Mouse (Mus musculus): ENCODE measurements at regions not wholly inside any gene's neighbourhood (a gene's known extent, or its start where the extent isn't known, plus 50 kb on each side); places are given as distances from the start of the nearest gene placed in this dataset.
"Not testable (repeated sequence)": the region's sequence is repeated elsewhere in the genome, so short reads cannot be mapped to it uniquely, and the experiment has no call there.

DNA sequence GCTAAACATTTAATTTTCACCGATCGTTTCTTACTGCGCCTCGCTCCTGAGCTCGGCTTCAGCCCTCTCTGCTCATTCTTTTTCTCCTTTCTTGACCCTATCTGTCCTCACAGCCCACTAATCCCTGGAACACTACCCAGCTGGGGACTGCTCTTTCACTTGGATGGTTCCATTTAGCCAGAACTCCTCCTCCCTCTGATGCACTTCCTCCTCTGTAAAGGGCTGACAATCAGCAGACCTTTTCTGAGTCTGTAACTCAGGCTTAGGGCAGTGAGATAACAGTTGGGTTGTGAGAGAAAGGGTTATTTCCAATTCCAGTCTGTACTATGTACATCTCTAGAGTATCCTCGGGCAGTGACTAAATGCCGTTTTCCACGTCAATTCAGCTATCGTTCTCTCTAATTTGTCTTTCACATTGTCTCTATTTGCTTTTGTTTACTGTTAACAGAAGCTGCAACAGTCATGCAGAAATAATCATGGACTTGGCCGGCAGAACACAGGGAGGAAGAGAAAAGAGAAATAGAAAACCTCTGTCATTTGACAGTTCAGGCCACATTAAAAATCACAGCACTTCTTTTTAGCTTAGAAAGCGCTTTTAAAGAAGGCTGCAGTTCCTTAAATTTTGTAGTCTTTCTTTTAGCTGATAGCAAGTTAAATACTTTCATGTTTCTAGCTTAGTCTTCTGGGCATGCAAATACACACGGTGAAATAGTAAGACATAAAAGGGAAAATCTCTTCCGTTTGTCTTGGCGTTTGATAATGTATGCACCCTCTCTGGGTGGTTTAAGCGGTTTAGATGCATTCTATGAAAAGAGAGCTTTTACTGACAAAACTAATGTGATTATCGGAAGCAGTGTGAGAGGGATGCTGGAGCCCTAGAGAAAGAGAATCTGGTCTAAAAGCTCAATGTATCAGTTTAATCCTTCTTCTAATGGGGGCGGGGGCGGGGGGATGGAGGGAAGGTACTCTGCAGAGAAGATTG lies 94.7 kb upstream of the Fam181b start:
- WGBS, result 26% methylated on average over 18 of the region's 18 CpGs
- Histone ChIP-seq H3K36me3 (ENCODE audit: control insufficient read depth, insufficient read depth, low read length) (no peaks in the 10 kb centered on the region), H3K9ac (replicated peaks; ENCODE audit: low read depth, low read length) (no peak overlapping the region), H3K27ac (ENCODE audit: low read depth, low read length) (peak overlapping the region; percentile 65), H3K4me2 (ENCODE audit: low read depth, low read length) (peak overlapping the region; percentile 19), H3K4me1 (ENCODE audit: control insufficient read depth, insufficient read depth, low read length) (no peaks in the 10 kb centered on the region), H3K27me3 (ENCODE audit: control insufficient read depth, insufficient read depth, low read length) (no peaks in the 10 kb centered on the region), H3K4me3 (ENCODE audit: low read depth, low read length) (no peak overlapping the region), H3K9me3 (ENCODE audit: control insufficient read depth, low read length) (no peaks in the 10 kb centered on the region)
- peak; percentile 84 for ATAC-seq (ENCODE audit: low read depth)

DNA sequence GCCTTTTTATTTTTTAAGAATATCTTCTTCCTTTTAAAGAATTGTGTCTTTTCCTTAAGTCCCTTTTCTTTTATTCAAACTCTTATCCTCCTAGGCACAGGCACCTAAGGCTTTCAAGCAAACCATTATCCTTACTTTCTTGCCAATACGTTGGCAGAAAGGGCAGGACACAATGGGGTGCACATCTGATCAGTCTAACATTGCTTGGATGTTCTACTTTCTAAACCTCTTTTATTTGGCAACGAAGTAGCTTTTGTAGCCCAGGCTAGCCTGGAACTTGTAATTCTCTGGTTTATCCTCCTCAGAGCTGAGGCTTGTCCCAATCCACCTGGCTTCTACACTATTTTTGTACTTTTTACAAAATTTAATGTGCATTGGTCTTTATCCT lies 94.0 kb upstream of the Fam181b start:
- Histone ChIP-seq H3K27me3 (ENCODE audit: control insufficient read depth, insufficient read depth, low read length) (no peaks in the 10 kb centered on the region), H3K36me3 (ENCODE audit: control insufficient read depth, insufficient read depth, low read length) (no peaks in the 10 kb centered on the region), H3K9ac (replicated peaks; ENCODE audit: low read depth, low read length) (no peak overlapping the region), H3K4me2 (ENCODE audit: low read depth, low read length) (no peak overlapping the region), H3K4me3 (ENCODE audit: low read depth, low read length) (no peak overlapping the region), H3K4me1 (ENCODE audit: control insufficient read depth, insufficient read depth, low read length) (no peaks in the 10 kb centered on the region), H3K27ac (ENCODE audit: low read depth, low read length) (no peak overlapping the region; the same call in 1 of the 2 replicates), H3K9me3 (ENCODE audit: control insufficient read depth, low read length) (no peaks in the 10 kb centered on the region)
- ATAC-seq (ENCODE audit: low read depth), result peak; percentile 38; the same call in 1 of the 2 replicates
- WGBS, result 62% methylated on average over 2 of the region's 2 CpGs

DNA sequence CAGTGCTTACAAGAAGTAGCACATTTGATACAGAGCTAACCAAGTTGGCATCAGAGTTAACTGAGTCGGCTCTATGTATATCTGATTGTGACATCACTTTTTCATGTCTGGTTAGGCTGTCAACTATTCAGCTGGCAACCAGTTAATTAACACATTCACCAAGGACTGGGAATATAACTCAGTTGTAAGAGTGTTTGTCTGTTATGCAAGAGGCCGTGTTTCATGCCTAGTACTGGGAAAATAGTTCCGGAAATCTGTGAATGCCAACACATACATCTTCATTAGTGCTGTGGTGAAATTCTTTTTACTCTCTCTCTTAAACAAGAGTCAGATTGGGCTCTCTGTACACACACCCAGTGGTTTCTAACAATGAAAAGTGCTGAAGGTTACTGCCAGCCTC lies 80.8 kb upstream of the Fam181b start:
- no peaks in the 10 kb centered on the region for H3K36me3 ChIP-seq (ENCODE audit: control insufficient read depth, insufficient read depth, low read length)
- no peaks in the 10 kb centered on the region for H3K9me3 ChIP-seq (ENCODE audit: control insufficient read depth, low read length)
- H3K9ac ChIP-seq (replicated peaks; ENCODE audit: low read depth, low read length), result no peak overlapping the region
- H3K4me1 ChIP-seq (ENCODE audit: control insufficient read depth, insufficient read depth, low read length), result no peaks in the 10 kb centered on the region
- no peaks in the 10 kb centered on the region for H3K27me3 ChIP-seq (ENCODE audit: control insufficient read depth, insufficient read depth, low read length)
- no peak overlapping the region for H3K4me3 ChIP-seq (ENCODE audit: low read depth, low read length)
- H3K4me2 ChIP-seq (ENCODE audit: low read depth, low read length), result no peak overlapping the region
- WGBS, result 62% methylated on average over 3 of the region's 3 CpGs
- no peak overlapping the region for H3K27ac ChIP-seq (ENCODE audit: low read depth, low read length)
- no peak for ATAC-seq (ENCODE audit: low read depth)

DNA sequence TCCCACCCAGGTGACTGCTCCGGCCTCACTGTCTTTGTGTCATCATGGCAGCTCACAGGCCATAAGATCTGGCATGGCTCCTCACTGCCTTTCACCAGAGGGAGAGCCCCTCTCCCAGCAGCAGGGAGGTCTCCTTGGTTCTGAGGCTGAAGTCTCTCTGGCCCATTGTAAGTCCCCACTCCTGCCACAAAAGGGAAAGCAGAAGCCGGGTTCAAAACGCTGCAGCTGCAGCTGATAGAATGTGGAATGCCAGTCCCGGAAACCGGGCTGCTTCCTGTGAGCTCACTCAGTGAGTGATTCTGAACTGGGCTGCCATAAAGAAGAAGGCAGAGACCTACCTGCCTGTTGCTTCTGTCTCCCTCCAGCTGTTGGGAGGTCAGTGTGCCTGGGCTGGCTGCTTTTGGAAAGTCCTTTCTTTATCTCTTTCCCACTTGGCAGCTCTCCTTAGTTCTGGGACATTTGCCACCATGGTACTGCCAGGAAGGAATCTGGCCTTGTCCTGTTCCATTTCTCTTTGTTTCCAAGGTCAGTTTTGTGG lies 72.9 kb upstream of the Fam181b start:
- H3K9me3 ChIP-seq (ENCODE audit: control insufficient read depth, low read length); H3K4me2 ChIP-seq (ENCODE audit: low read depth, low read length); H3K4me3 ChIP-seq (ENCODE audit: low read depth, low read length); H3K4me1 ChIP-seq (ENCODE audit: control insufficient read depth, insufficient read depth, low read length); H3K27me3 ChIP-seq (ENCODE audit: control insufficient read depth, insufficient read depth, low read length); H3K27ac ChIP-seq (ENCODE audit: low read depth, low read length); H3K9ac ChIP-seq (replicated peaks; ENCODE audit: low read depth, low read length); H3K36me3 ChIP-seq (ENCODE audit: control insufficient read depth, insufficient read depth, low read length); ATAC-seq (ENCODE audit: low read depth): not testable (repeated sequence)
- WGBS, result 30% methylated on average over 5 of the region's 5 CpGs

DNA sequence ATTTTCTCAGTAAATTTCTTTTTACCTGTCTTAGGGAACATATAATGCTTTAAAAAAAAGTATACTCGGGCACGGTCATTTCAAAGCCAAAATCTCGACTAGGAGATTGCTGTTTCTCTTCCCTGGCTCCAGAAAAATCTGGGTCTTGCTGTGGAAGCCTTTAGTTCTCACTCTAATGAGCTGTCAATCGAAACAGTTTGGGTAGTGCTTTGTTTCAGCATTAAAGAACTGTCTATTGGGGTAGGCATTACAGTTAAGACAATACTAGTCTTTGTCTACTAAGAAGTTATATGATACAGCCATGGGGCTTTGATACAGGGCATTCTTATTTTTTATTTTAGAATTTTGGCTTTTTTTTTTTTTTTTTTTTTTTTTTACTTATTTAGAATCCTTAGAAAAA lies 71.9 kb upstream of the Fam181b start:
- Histone ChIP-seq H3K4me3 (ENCODE audit: low read depth, low read length) (no peak overlapping the region), H3K9me3 (ENCODE audit: control insufficient read depth, low read length) (no peaks in the 10 kb centered on the region), H3K4me1 (ENCODE audit: control insufficient read depth, insufficient read depth, low read length) (no peaks in the 10 kb centered on the region), H3K9ac (replicated peaks; ENCODE audit: low read depth, low read length) (no peak overlapping the region), H3K4me2 (ENCODE audit: low read depth, low read length) (no peak overlapping the region), H3K27ac (ENCODE audit: low read depth, low read length) (no peak overlapping the region), H3K27me3 (ENCODE audit: control insufficient read depth, insufficient read depth, low read length) (no peaks in the 10 kb centered on the region), H3K36me3 (ENCODE audit: control insufficient read depth, insufficient read depth, low read length) (no peaks in the 10 kb centered on the region)
- 61% methylated on average over 4 of the region's 4 CpGs for WGBS
- no peak for ATAC-seq (ENCODE audit: low read depth)

DNA sequence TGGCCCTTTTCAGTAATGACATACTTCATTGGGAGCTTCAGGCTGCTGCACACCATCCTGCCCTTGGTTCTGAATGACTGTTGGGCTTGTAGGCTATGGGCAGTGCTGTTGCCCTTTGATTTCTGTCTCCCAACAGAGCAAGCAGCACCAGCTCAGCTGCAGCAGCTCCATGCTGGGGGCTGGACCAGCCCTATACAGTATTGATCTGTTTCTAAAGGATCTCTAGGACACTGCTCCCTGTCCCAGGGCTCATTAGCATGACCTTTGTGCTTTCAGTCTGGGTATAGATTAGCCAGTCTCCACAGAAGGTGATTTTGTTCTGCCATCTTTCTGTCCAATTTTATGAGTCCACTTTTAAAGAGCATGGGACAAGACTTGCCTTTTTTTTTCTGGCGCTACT lies 60.3 kb upstream of the Fam181b start:
- no peak for ATAC-seq (ENCODE audit: low read depth)
- H3K27ac ChIP-seq (ENCODE audit: low read depth, low read length), result no peak overlapping the region

DNA sequence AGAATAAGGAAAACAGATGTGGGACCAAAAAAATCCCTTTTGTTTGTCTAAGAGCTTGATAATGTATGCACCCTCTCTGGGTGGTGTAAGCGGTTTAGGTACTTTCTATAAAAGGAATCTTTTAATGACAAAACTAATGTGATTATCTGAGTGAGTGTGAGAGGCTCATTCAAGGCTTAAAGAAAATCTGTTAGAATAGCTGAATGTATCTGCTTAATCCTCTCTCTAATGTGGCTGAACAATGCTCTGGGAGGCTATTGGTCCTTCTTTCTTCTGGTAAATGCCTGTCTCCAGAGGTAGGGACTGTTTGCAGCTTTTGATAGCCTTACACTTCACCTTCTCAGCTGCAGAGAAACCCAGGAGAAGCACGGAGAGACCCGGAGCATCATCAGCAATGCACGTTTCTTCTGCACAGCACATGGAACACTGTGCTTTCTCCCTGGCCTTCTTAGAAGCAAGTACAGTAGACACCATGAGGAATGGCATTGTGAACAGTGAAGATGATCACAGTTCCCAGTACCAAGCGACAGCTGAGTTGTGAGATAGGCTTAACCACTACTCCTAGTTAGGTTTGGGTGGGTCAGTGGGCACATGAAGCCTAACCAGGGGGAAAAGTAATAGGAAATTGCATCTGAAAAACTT lies 56.1 kb upstream of the Fam181b start:
- 76% methylated on average over 5 of the region's 5 CpGs for WGBS
- H3K9ac ChIP-seq (replicated peaks; ENCODE audit: low read depth, low read length), result no peak overlapping the region
- H3K9me3 ChIP-seq (ENCODE audit: control insufficient read depth, low read length), result no peaks in the 10 kb centered on the region
- no peak overlapping the region for H3K4me3 ChIP-seq (ENCODE audit: low read depth, low read length)
- no peaks in the 10 kb centered on the region for H3K4me1 ChIP-seq (ENCODE audit: control insufficient read depth, insufficient read depth, low read length)
- ATAC-seq (ENCODE audit: low read depth), result no peak
- H3K4me2 ChIP-seq (ENCODE audit: low read depth, low read length), result no peak overlapping the region
- H3K27me3 ChIP-seq (ENCODE audit: control insufficient read depth, insufficient read depth, low read length), result no peaks in the 10 kb centered on the region
- H3K27ac ChIP-seq (ENCODE audit: low read depth, low read length), result no peak overlapping the region
- H3K36me3 ChIP-seq (ENCODE audit: control insufficient read depth, insufficient read depth, low read length), result no peaks in the 10 kb centered on the region

More for the DNA sequence above, 60.3 kb upstream of the Fam181b start:
- H3K27me3 ChIP-seq (ENCODE audit: control insufficient read depth, insufficient read depth, low read length), result no peaks in the 10 kb centered on the region
- H3K36me3 ChIP-seq (ENCODE audit: control insufficient read depth, insufficient read depth, low read length), result no peaks in the 10 kb centered on the region
- no peak overlapping the region for H3K4me2 ChIP-seq (ENCODE audit: low read depth, low read length)
- H3K4me3 ChIP-seq (ENCODE audit: low read depth, low read length), result no peak overlapping the region
- no peaks in the 10 kb centered on the region for H3K9me3 ChIP-seq (ENCODE audit: control insufficient read depth, low read length)
- no peaks in the 10 kb centered on the region for H3K4me1 ChIP-seq (ENCODE audit: control insufficient read depth, insufficient read depth, low read length)
- WGBS, result 92% methylated on average over 1 of the region's 1 CpGs
- H3K9ac ChIP-seq (replicated peaks; ENCODE audit: low read depth, low read length), result no peak overlapping the region

DNA sequence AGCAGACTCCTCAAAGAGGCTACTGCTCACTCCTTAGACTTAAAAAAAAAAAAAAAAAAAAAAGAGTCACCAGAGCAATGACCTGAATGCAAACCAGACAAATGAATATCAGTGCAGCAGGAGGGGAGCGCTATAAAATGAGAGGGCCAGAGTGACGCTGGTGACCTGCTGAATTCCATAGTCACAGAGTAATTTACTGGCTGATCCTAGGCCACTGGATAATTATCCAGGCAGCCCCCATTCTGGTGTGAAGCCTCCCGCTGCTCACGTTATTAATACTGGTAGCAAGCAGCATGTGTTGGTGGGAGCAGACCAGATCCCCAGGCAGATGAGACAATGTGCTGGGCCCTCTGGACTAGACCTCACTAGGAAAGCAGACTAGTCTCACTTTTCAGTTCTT lies 53.4 kb upstream of the Fam181b start:
- Histone ChIP-seq H3K36me3 (ENCODE audit: control insufficient read depth, insufficient read depth, low read length) (no peaks in the 10 kb centered on the region), H3K4me1 (ENCODE audit: control insufficient read depth, insufficient read depth, low read length) (no peaks in the 10 kb centered on the region), H3K27ac (ENCODE audit: low read depth, low read length) (no peak overlapping the region), H3K4me3 (ENCODE audit: low read depth, low read length) (no peak overlapping the region), H3K4me2 (ENCODE audit: low read depth, low read length) (no peak overlapping the region), H3K27me3 (ENCODE audit: control insufficient read depth, insufficient read depth, low read length) (no peaks in the 10 kb centered on the region), H3K9ac (replicated peaks; ENCODE audit: low read depth, low read length) (no peak overlapping the region), H3K9me3 (ENCODE audit: control insufficient read depth, low read length) (no peaks in the 10 kb centered on the region)
- peak; percentile 41; the same call in 1 of the 2 replicates for ATAC-seq (ENCODE audit: low read depth)
- 11% methylated on average over 4 of the region's 4 CpGs for WGBS
